ENCODE assay signal across 8 mouse cellular contexts in the genomic region with DNA sequence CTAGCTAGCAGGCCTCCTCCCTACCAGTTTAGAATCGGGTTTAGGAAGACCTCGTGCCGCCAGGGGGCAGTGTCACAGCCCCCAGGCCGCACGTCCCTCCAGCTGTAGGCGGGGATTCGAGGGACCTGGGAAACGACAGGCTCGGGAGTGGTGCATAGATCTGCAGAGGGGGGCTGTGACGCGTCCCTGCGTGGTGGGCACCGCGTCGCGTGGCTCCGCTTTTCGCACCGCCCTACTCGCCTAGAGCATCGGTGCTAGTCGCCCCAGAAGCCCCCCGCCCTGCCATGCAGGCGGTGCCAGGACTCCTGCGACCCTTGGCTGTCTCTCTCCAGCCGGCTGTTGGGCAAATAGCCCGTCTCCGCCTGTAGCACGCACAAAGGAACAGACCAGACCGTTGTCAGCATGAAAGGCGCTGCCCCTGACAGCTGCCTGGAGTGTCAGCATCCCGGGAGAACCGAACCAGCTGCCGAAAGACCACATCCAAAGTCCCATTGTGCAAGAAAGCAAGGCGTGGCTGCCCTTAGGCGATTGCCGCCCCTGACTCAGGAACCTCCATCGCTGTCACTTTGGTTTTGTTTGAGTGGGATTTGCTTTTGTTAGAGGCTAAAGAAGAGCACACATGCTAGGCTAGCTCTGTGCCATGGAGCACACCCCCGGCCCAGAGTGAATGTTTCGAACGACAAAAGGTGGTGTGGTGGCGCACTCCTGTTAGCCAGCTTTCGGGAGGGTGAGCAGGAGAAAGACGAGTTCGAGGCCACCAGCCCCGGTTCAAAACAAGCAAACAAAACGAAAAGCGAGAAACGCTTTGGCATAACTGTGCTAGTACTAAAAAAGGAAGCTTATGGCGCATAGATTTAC. TPM values are rescaled to one million over a fixed set of nuclear protein-coding genes. Genes with fewer than 3 reads are reported as not detected.
DNase-seq lines count a peak whose midpoint lies in the region; ATAC-seq and TF ChIP-seq lines count a peak whose summit lies in the region.

No protein-coding gene starts in this region.

- H3K27ac ChIP-seq in ES-Bruce4 (ENCODE audit: insufficient read depth, low read length), result no peak overlapping the region
- peak overlapping the region; percentile 92 for H3K27ac ChIP-seq in forebrain, embryonic 13.5 days
- no peak overlapping the region for H3K27ac ChIP-seq in liver, embryonic 16.5 days (ENCODE audit: low read length)
- peak overlapping the region; percentile 86 for H3K27ac ChIP-seq in neural tube, embryonic 12.5 days
- peak overlapping the region; percentile 78 for H3K27ac ChIP-seq in stomach, postnatal 0 days (replicated peaks)

- H3K27me3 ChIP-seq in ES-Bruce4 (ENCODE audit: control insufficient read depth, insufficient read depth, low read length, poor library complexity, severe bottlenecking), result peaks cover 3% of the 10 kb centered on the region; the same call in 1 of the 2 replicates
- peaks cover 44% of the 10 kb centered on the region for H3K27me3 ChIP-seq in forebrain, embryonic 13.5 days
- H3K27me3 ChIP-seq in liver, embryonic 16.5 days (ENCODE audit: control insufficient read depth, insufficient read depth, low read depth, low read length), result peaks cover 49% of the 10 kb centered on the region
- H3K27me3 ChIP-seq in neural tube, embryonic 12.5 days (replicated peaks), result peaks cover 13% of the 10 kb centered on the region
- H3K27me3 ChIP-seq in stomach, postnatal 0 days (ENCODE audit: control insufficient read depth, insufficient read depth, low read length), result no peaks in the 10 kb centered on the region

- peak; percentile 98 for ATAC-seq in forebrain, embryonic 13.5 days
- ATAC-seq in liver, embryonic 16.5 days (ENCODE audit: low read depth), result peak; percentile 74
- ATAC-seq in neural tube, embryonic 12.5 days (ENCODE audit: low FRiP score, low read depth), result peak; percentile 96
- peak; percentile 88 for ATAC-seq in stomach, postnatal 0 days (ENCODE audit: low FRiP score, low TSS enrichment)

- peak; percentile 89 for TF ChIP-seq CTCF in ES-Bruce4 (IDR thresholded peaks at IDR 0.05; ENCODE audit: low read depth, low read length)
- peak; percentile 96 for TF ChIP-seq CTCF in stomach, postnatal 0 days (IDR thresholded peaks at IDR 0.05; ENCODE audit: low read depth)

- H3K4me3 ChIP-seq in ES-Bruce4 (ENCODE audit: low read depth, low read length), result peak overlapping the region; percentile 44
- peak overlapping the region; percentile 49 for H3K4me3 ChIP-seq in forebrain, embryonic 13.5 days
- peak overlapping the region; percentile 59 for H3K4me3 ChIP-seq in liver, embryonic 16.5 days (ENCODE audit: low read depth, low read length)
- peak overlapping the region; percentile 43 for H3K4me3 ChIP-seq in neural tube, embryonic 12.5 days
- peak overlapping the region; percentile 52 for H3K4me3 ChIP-seq in stomach, postnatal 0 days (ENCODE audit: low read depth, low read length)

- WGBS in forebrain, embryonic 13.5 days, result under 1% methylated on average over 50 of the region's 50 CpGs
- under 1% methylated on average over 50 of the region's 50 CpGs for WGBS in liver, embryonic 16.5 days (ENCODE audit: insufficient replicate concordance)
- WGBS in neural tube, embryonic 12.5 days, result under 1% methylated on average over 50 of the region's 50 CpGs
- WGBS in stomach, postnatal 0 days, result under 1% methylated on average over 50 of the region's 50 CpGs

- peak overlapping the region; percentile 77 for H3K4me2 ChIP-seq in forebrain, embryonic 13.5 days
- H3K4me2 ChIP-seq in liver, embryonic 16.5 days (ENCODE audit: low read depth, low read length), result peak overlapping the region; percentile 74
- H3K4me2 ChIP-seq in neural tube, embryonic 12.5 days (replicated peaks), result peak overlapping the region; percentile 66
- peak overlapping the region; percentile 83 for H3K4me2 ChIP-seq in stomach, postnatal 0 days (replicated peaks; ENCODE audit: low read depth)

- peak; percentile 76 for DNase-seq in c-Kit-positive CD71-positive TER-119-negative erythroid progenitor cells, embryonic 14.5 days (ENCODE audit: low read depth)
- DNase-seq in heart, postnatal 10 days, result peak; percentile 91 to 92
- DNase-seq in kidney, postnatal 4 days, result peak; percentile 89 to 94
- peak; percentile 86 for DNase-seq in stomach, postnatal 0 days (ENCODE audit: low spot score)

- H3K36me3 ChIP-seq in ES-Bruce4 (ENCODE audit: control insufficient read depth, insufficient read depth, low read length, poor library complexity, severe bottlenecking), result no peaks in the 10 kb centered on the region
- H3K36me3 ChIP-seq in forebrain, embryonic 13.5 days (ENCODE audit: poor library complexity, severe bottlenecking), result no peaks in the 10 kb centered on the region
- H3K36me3 ChIP-seq in liver, embryonic 16.5 days (ENCODE audit: control insufficient read depth, insufficient read depth), result no peaks in the 10 kb centered on the region
- H3K36me3 ChIP-seq in neural tube, embryonic 12.5 days, result no peaks in the 10 kb centered on the region
- H3K36me3 ChIP-seq in stomach, postnatal 0 days (ENCODE audit: control insufficient read depth, insufficient read depth, low read length), result no peaks in the 10 kb centered on the region

- TF ChIP-seq POLR2A in ES-Bruce4 (IDR thresholded peaks at IDR 0.05; ENCODE audit: insufficient read depth, low read length), result no peak

- H3K4me1 ChIP-seq in ES-Bruce4 (ENCODE audit: control insufficient read depth, insufficient read depth, low read length), result peaks cover 2% of the 10 kb centered on the region
- H3K4me1 ChIP-seq in forebrain, embryonic 13.5 days, result peaks cover 33% of the 10 kb centered on the region
- peaks cover 8% of the 10 kb centered on the region for H3K4me1 ChIP-seq in liver, embryonic 16.5 days (ENCODE audit: control insufficient read depth, low read depth, low read length)
- H3K4me1 ChIP-seq in neural tube, embryonic 12.5 days, result peaks cover 27% of the 10 kb centered on the region
- H3K4me1 ChIP-seq in stomach, postnatal 0 days (replicated peaks; ENCODE audit: control insufficient read depth, insufficient read depth), result no peaks in the 10 kb centered on the region; the same call in 1 of the 2 replicates

- intact Hi-C loops in heart, postnatal 10 days (cut with DNase I), result no loop called here

- H3K9ac ChIP-seq in ES-Bruce4 (ENCODE audit: low read depth, poor library complexity, severe bottlenecking), result no peak overlapping the region
- H3K9ac ChIP-seq in forebrain, embryonic 13.5 days, result peak overlapping the region; percentile 73
- H3K9ac ChIP-seq in liver, embryonic 16.5 days (ENCODE audit: low read depth, low read length), result peak overlapping the region; percentile 44; the same call in 1 of the 2 replicates
- peak overlapping the region; percentile 66 for H3K9ac ChIP-seq in neural tube, embryonic 12.5 days
- H3K9ac ChIP-seq in stomach, postnatal 0 days (ENCODE audit: low read length), result peak overlapping the region; percentile 64

- no peaks in the 10 kb centered on the region for H3K9me3 ChIP-seq in ES-Bruce4 (replicated peaks; ENCODE audit: control insufficient read depth, insufficient read depth, low read length, poor library complexity, severe bottlenecking)
- no peaks in the 10 kb centered on the region for H3K9me3 ChIP-seq in forebrain, embryonic 13.5 days (replicated peaks)
- H3K9me3 ChIP-seq in liver, embryonic 16.5 days (replicated peaks; ENCODE audit: control insufficient read depth, low read length), result no peaks in the 10 kb centered on the region
- no peaks in the 10 kb centered on the region for H3K9me3 ChIP-seq in neural tube, embryonic 12.5 days
- no peaks in the 10 kb centered on the region for H3K9me3 ChIP-seq in stomach, postnatal 0 days (ENCODE audit: control insufficient read depth, low read length)

- no peak for TF ChIP-seq EP300 in ES-Bruce4 (IDR thresholded peaks at IDR 0.05; ENCODE audit: insufficient read depth, low read depth, low read length)
- no peak for TF ChIP-seq EP300 in stomach, postnatal 0 days (optimal IDR thresholded peaks at IDR 0.05)

RNA-seq across cellular contexts. Expression of a gene that starts 0.6 kb away (rescaled TPM):
- not detected in 2 replicates for polyA plus RNA-seq in ES-Bruce4 (2011; ENCODE audit: insufficient read depth, insufficient read length, low read depth, missing spikeins)
- 1.8 and 2.4 TPM in 2 replicates for polyA plus RNA-seq in forebrain, embryonic 13.5 days (2015; fragmentation: Nextera tagmentation; extraction: Ambion mirVana)
- 1 to 10 TPM; 1.7 to 2.0 TPM for total RNA-seq in heart, postnatal 10 days (2021)
- 0.37 and 0.48 TPM in 2 replicates for polyA plus RNA-seq in liver, embryonic 16.5 days (2015; fragmentation: Nextera tagmentation; extraction: Ambion mirVana)
- 2.8 and 4.0 TPM in 2 replicates for polyA plus RNA-seq in neural tube, embryonic 12.5 days (2016; fragmentation: Nextera tagmentation; extraction: Ambion mirVana)
- 1.4 and 1.7 TPM in 2 replicates for polyA plus RNA-seq in stomach, postnatal 0 days (2015; fragmentation: Nextera tagmentation; extraction: Ambion mirVana)

RNA-seq across cellular contexts. Expression of a gene that starts 15.2 kb away (rescaled TPM):
- polyA plus RNA-seq in ES-Bruce4 (2011; ENCODE audit: insufficient read depth, insufficient read length, low read depth, missing spikeins), result 15.6 and 17.7 TPM in 2 replicates
- polyA plus RNA-seq in forebrain, embryonic 13.5 days (2015; fragmentation: Nextera tagmentation; extraction: Ambion mirVana), result 99.7 and 103 TPM in 2 replicates
- total RNA-seq in heart, postnatal 10 days (2021), result 10 to 100 TPM; 73.1 to 74.1 TPM
- 36.7 and 37.4 TPM in 2 replicates for polyA plus RNA-seq in liver, embryonic 16.5 days (2015; fragmentation: Nextera tagmentation; extraction: Ambion mirVana)
- polyA plus RNA-seq in neural tube, embryonic 12.5 days (2016; fragmentation: Nextera tagmentation; extraction: Ambion mirVana), result 80.5 and 85.5 TPM in 2 replicates
- 109 and 112 TPM in 2 replicates for polyA plus RNA-seq in stomach, postnatal 0 days (2015; fragmentation: Nextera tagmentation; extraction: Ambion mirVana)

RNA-seq across cellular contexts. Expression of a gene that starts 15.2 kb away (rescaled TPM):
- polyA plus RNA-seq in ES-Bruce4 (2011; ENCODE audit: insufficient read depth, insufficient read length, low read depth, missing spikeins), result 84.8 and 90.2 TPM in 2 replicates
- 121 TPM in 2 replicates for polyA plus RNA-seq in forebrain, embryonic 13.5 days (2015; fragmentation: Nextera tagmentation; extraction: Ambion mirVana)
- total RNA-seq in heart, postnatal 10 days (2021), result 10 to 100 TPM; 22.4 to 29.3 TPM
- polyA plus RNA-seq in liver, embryonic 16.5 days (2015; fragmentation: Nextera tagmentation; extraction: Ambion mirVana), result 25.8 and 26.8 TPM in 2 replicates
- polyA plus RNA-seq in neural tube, embryonic 12.5 days (2016; fragmentation: Nextera tagmentation; extraction: Ambion mirVana), result 118 and 124 TPM in 2 replicates
- 50.9 and 52.3 TPM in 2 replicates for polyA plus RNA-seq in stomach, postnatal 0 days (2015; fragmentation: Nextera tagmentation; extraction: Ambion mirVana)

RNA-seq across cellular contexts. Expression of a gene that starts 54.5 kb away (rescaled TPM):
- polyA plus RNA-seq in ES-Bruce4 (2011; ENCODE audit: insufficient read depth, insufficient read length, low read depth, missing spikeins), result not detected in 2 replicates
- 0.09 and 0.16 TPM in 2 replicates for polyA plus RNA-seq in forebrain, embryonic 13.5 days (2015; fragmentation: Nextera tagmentation; extraction: Ambion mirVana)
- total RNA-seq in heart, postnatal 10 days (2021), result under 1 TPM in 1 of 2 experiments, not detected in 1; 0.05 TPM
- polyA plus RNA-seq in liver, embryonic 16.5 days (2015; fragmentation: Nextera tagmentation; extraction: Ambion mirVana), result 0.55 TPM in 1 of 2 replicates, not detected in the other
- 0.15 and 0.20 TPM in 2 replicates for polyA plus RNA-seq in neural tube, embryonic 12.5 days (2016; fragmentation: Nextera tagmentation; extraction: Ambion mirVana)
- polyA plus RNA-seq in stomach, postnatal 0 days (2015; fragmentation: Nextera tagmentation; extraction: Ambion mirVana), result 0.06 TPM in 1 of 2 replicates, not detected in the other

Comparison
In these comparisons a context has a peak if more than half of its experiments do, and no peak if none do; other contexts are left out.
1. H3K27ac ChIP-seq: peak in forebrain, embryonic 13.5 days (single experiment), neural tube, embryonic 12.5 days (single experiment) and stomach, postnatal 0 days (single experiment); none in ES-Bruce4 (single experiment) and liver, embryonic 16.5 days (single experiment).
2. Peak in every context shown above with its lines, with median percentiles within 50 percentile points of each other: H3K4me3 ChIP-seq, DNase-seq, ATAC-seq and H3K4me2 ChIP-seq.